Mouse (Mus musculus) subcutaneous adipose tissue, adult 2 months (tissue): ENCODE measurements around the gene Mpig6b. TPM values are rescaled to one million over a fixed set of nuclear protein-coding genes. Genes with fewer than 3 reads are reported as not detected.

ENCODE experiments used
- polyA plus RNA-seq: library from polyadenylated mRNA; depleted of rRNA; stranded (reverse); fragments of >200 nt; gene quantifications from 2 replicates; pipeline ENCODE4 v1.2.3, GENCODE M21; 2012; ENCODE audit warnings: low replicate concordance; rRNA removed

The Mpig6b gene
- polyA plus RNA-seq, 1 experiment, result 0.21 TPM

Other genes starting within 250 kb of the Mpig6b start
- 37.5 and 44.6 TPM in 2 replicates for gene Stk19, start 229.2 kb downstream of the Mpig6b start, polyA plus RNA-seq
- 65.8 and 69.5 TPM in 2 replicates for gene Dxo, start 229.2 kb downstream of the Mpig6b start, polyA plus RNA-seq
- gene Skiv2l, start 216.0 kb downstream of the Mpig6b start, polyA plus RNA-seq, result 92.6 and 103 TPM in 2 replicates
- gene Nelfe, start 215.8 kb downstream of the Mpig6b start, polyA plus RNA-seq, result 26.6 and 41.9 TPM in 2 replicates
- 75.6 and 198 TPM in 2 replicates for gene Cfb, start 203.7 kb downstream of the Mpig6b start, polyA plus RNA-seq
- gene Zbtb12, start 186.7 kb downstream of the Mpig6b start, polyA plus RNA-seq, result 7.5 and 24.8 TPM in 2 replicates
- gene Gm20547, start 184.1 kb downstream of the Mpig6b start, polyA plus RNA-seq, result not detected in 2 replicates
- gene C2, start 167.9 kb downstream of the Mpig6b start, polyA plus RNA-seq, result 69.3 and 73.7 TPM in 2 replicates
- gene Ehmt2, start 167.7 kb downstream of the Mpig6b start, polyA plus RNA-seq, result 185 and 311 TPM in 2 replicates
- gene Slc44a4, start 151.7 kb downstream of the Mpig6b start, polyA plus RNA-seq, result 0.10 and 12.1 TPM in 2 replicates
- gene Neu1, start 134.9 kb downstream of the Mpig6b start, polyA plus RNA-seq, result 41.5 and 44.0 TPM in 2 replicates
- 15.3 and 47.3 TPM in 2 replicates for gene Hspa1b, start 106.9 kb downstream of the Mpig6b start, polyA plus RNA-seq
- gene Gm20481, start 96.3 kb downstream of the Mpig6b start, polyA plus RNA-seq, result not detected in 2 replicates
- 8.7 and 27.0 TPM in 2 replicates for gene Hspa1a, start 94.0 kb downstream of the Mpig6b start, polyA plus RNA-seq
- 0.46 and 0.59 TPM in 2 replicates for gene Hspa1l, start 93.5 kb downstream of the Mpig6b start, polyA plus RNA-seq
- 69.2 and 79.0 TPM in 2 replicates for gene Lsm2, start 84.3 kb downstream of the Mpig6b start, polyA plus RNA-seq
- gene Vars, start 65.2 kb downstream of the Mpig6b start, polyA plus RNA-seq, result 61.9 and 207 TPM in 2 replicates
- gene Vwa7, start 49.6 kb downstream of the Mpig6b start, polyA plus RNA-seq, result 0.39 and 0.62 TPM in 2 replicates
- 0.54 and 1.7 TPM in 2 replicates for gene Sapcd1, start 38.2 kb downstream of the Mpig6b start, polyA plus RNA-seq
- gene Msh5, start 19.4 kb downstream of the Mpig6b start, polyA plus RNA-seq, result 1.8 TPM in 2 replicates
- 87.4 and 180 TPM in 2 replicates for gene Clic1, start 16.2 kb downstream of the Mpig6b start, polyA plus RNA-seq
- 59.2 and 121 TPM in 2 replicates for gene Ddah2, start 7.1 kb downstream of the Mpig6b start, polyA plus RNA-seq
- 0.17 TPM in 1 of 2 replicates, not detected in the other for gene Ly6g6c, start 796 bp downstream of the Mpig6b start, polyA plus RNA-seq
- gene Ly6g6e, start 10.7 kb upstream of the Mpig6b start, polyA plus RNA-seq, result 0.24 and 4.5 TPM in 2 replicates
- gene Ly6g6d, start 11.9 kb upstream of the Mpig6b start, polyA plus RNA-seq, result 2.3 and 5.4 TPM in 2 replicates
- not detected in 2 replicates for gene Ly6g6f, start 19.4 kb upstream of the Mpig6b start, polyA plus RNA-seq
- gene Abhd16a, start 23.1 kb upstream of the Mpig6b start, polyA plus RNA-seq, result 206 and 214 TPM in 2 replicates
- 3.1 TPM in 1 of 2 replicates, not detected in the other for gene Ly6g5c, start 42.1 kb upstream of the Mpig6b start, polyA plus RNA-seq
- gene Ly6g5b, start 49.2 kb upstream of the Mpig6b start, polyA plus RNA-seq, result 1.9 and 3.2 TPM in 2 replicates
- 12.3 and 16.6 TPM in 2 replicates for gene Gpank1, start 55.3 kb upstream of the Mpig6b start, polyA plus RNA-seq
- gene Csnk2b, start 55.9 kb upstream of the Mpig6b start, polyA plus RNA-seq, result 304 and 310 TPM in 2 replicates
- gene D17H6S53E, start 60.2 kb upstream of the Mpig6b start, polyA plus RNA-seq, result 6.4 and 11.3 TPM in 2 replicates
- 0.17 TPM in 1 of 2 replicates, not detected in the other for gene Apom, start 65.9 kb upstream of the Mpig6b start, polyA plus RNA-seq
- gene Bag6, start 69.0 kb upstream of the Mpig6b start, polyA plus RNA-seq, result 178 and 246 TPM in 2 replicates
- 249 and 404 TPM in 2 replicates for gene Prrc2a, start 98.7 kb upstream of the Mpig6b start, polyA plus RNA-seq
- 1.9 and 5.2 TPM in 2 replicates for gene Aif1, start 109.9 kb upstream of the Mpig6b start, polyA plus RNA-seq
- gene Lst1, start 122.3 kb upstream of the Mpig6b start, polyA plus RNA-seq, result 23.5 and 60.6 TPM in 2 replicates
- gene Ltb, start 128.3 kb upstream of the Mpig6b start, polyA plus RNA-seq, result 4.2 and 11.0 TPM in 2 replicates
- 2.2 and 3.1 TPM in 2 replicates for gene Tnf, start 135.8 kb upstream of the Mpig6b start, polyA plus RNA-seq
- 0.16 and 0.69 TPM in 2 replicates for gene Lta, start 139.2 kb upstream of the Mpig6b start, polyA plus RNA-seq
- gene Gm16181, start 154.7 kb upstream of the Mpig6b start, polyA plus RNA-seq, result 0.64 and 4.9 TPM in 2 replicates
- gene Atp6v1g2, start 167.5 kb upstream of the Mpig6b start, polyA plus RNA-seq, result 7.5 and 9.8 TPM in 2 replicates
- 14.3 and 18.2 TPM in 2 replicates for gene Nfkbil1, start 169.6 kb upstream of the Mpig6b start, polyA plus RNA-seq
- gene Ddx39b, start 175.6 kb upstream of the Mpig6b start, polyA plus RNA-seq, result 285 and 496 TPM in 2 replicates
- 1,137 and 2,644 TPM in 2 replicates for gene H2-D1, start 196.5 kb upstream of the Mpig6b start, polyA plus RNA-seq